Mouse (Mus musculus) stomach, postnatal 0 days (tissue): ENCODE measurements around the gene Cracr2a.

Source experiments
- CTCF ChIP-seq: IDR thresholded peaks from 2 replicates; pipeline ENCODE4 v1.5.1; 2016; ENCODE audit warnings: antibody characterized with exemption, low read depth, mild to moderate bottlenecking, moderate library complexity
- EP300 ChIP-seq: optimal IDR thresholded peaks from 2 replicates; pipeline ENCODE3; 2016; ENCODE audit warnings: antibody characterized with exemption

DNA sequence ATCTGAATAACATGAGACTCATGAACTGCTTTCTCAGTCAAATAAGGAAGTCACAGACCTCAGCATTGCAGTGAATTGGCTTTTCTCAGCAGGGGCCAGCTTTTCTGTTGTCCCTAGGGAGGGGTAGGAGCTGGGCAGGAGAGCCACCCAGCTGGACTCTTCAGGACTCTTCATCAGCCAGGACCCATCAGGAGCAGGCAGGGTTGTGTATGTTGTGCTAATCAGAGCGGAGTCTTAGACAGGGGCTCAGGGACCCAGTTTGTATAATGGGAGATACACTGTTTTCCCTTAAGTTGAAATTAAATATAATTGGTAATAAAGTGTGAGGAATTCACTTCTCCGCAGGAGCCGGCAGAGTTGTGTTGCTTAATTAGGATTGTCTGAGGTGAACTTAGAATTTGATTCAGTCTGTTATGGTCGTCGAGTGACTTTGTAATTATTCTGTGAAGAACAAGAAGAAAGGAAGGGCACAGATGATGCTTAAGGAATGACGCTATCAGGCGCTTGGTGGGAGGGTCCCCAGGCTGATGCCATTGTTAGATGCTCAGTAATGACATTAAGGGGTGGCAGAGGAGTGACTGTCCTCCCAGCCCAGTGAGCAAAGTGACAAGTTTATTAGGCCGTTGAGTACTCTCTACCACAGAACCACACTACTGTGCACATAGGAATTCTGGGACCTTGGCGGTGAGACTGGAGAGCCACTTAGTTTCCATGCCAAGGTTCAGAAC lies 74.5 kb downstream of the Cracr2a start:
- no peak for TF ChIP-seq CTCF
- no peak for TF ChIP-seq EP300
